Mouse (Mus musculus) liver, embryonic 14.5 days (tissue): ENCODE data around the gene Ms4a7.

Source experiments
- CTCF ChIP-seq: IDR thresholded peaks from 2 replicates; pipeline ENCODE4 v1.5.1; 2016; ENCODE audit warnings: antibody characterized with exemption, low read depth, control low read depth
- EP300 ChIP-seq: IDR thresholded peaks from 2 replicates; pipeline ENCODE4 v1.6.1; 2016; ENCODE audit warnings: antibody characterized with exemption, low read depth

- TF ChIP-seq CTCF: no peak
- no peak for TF ChIP-seq EP300
These were observed at the start of gene Ms4a7 for GRCm38 (mm10) chr19:11335932-11336331.
